Mouse (Mus musculus): ENCODE measurements around the gene Immp2l. TPM values are rescaled to one million over a fixed set of nuclear protein-coding genes. Genes with fewer than 3 reads are reported as not detected.
A peak's percentile ranks its signal among the peaks of the same experiment; 100 is the strongest.

Immp2l gene
- polyA plus RNA-seq, 1 experiment from 2014 or later, result 30.5 TPM

GRCm38 (mm10) chr12:41185509-41185908 is 161.6 kb downstream of the Immp2l start:
- Histone ChIP-seq H3K36me3 (ENCODE audit: control insufficient read depth, insufficient read depth) (no peaks in the 10 kb centered on the region), H3K9ac (ENCODE audit: low read depth, low read length) (no peak overlapping the region), H3K4me2 (replicated peaks; ENCODE audit: low read depth) (no peak overlapping the region), H3K4me3 (ENCODE audit: low read depth, low read length) (no peak overlapping the region), H3K27ac (ENCODE audit: low read depth, low read length) (no peak overlapping the region), H3K9me3 (ENCODE audit: control insufficient read depth) (no peaks in the 10 kb centered on the region), H3K27me3 (replicated peaks; ENCODE audit: control insufficient read depth, insufficient read depth, low read length) (no peaks in the 10 kb centered on the region), H3K4me1 (replicated peaks; ENCODE audit: control insufficient read depth, insufficient read depth, low read length) (no peaks in the 10 kb centered on the region)
- ATAC-seq, result no peak
- WGBS, result 92% methylated on average over 6 of the region's 6 CpGs
- no peak for TF ChIP-seq CTCF (IDR thresholded peaks at IDR 0.05; ENCODE audit: low read depth)

GRCm38 (mm10) chr12:41192829-41193228 is 168.9 kb downstream of the Immp2l start:
- no peaks in the 10 kb centered on the region for H3K36me3 ChIP-seq (ENCODE audit: control insufficient read depth, insufficient read depth)
- H3K4me1 ChIP-seq (replicated peaks; ENCODE audit: control insufficient read depth, insufficient read depth, low read length), result no peaks in the 10 kb centered on the region
- no peaks in the 10 kb centered on the region for H3K9me3 ChIP-seq (ENCODE audit: control insufficient read depth)
- no peak for TF ChIP-seq CTCF (IDR thresholded peaks at IDR 0.05; ENCODE audit: low read depth)
- H3K4me3 ChIP-seq (ENCODE audit: low read depth, low read length), result no peak overlapping the region
- no peak for ATAC-seq
- H3K27ac ChIP-seq (ENCODE audit: low read depth, low read length), result no peak overlapping the region
- H3K9ac ChIP-seq (ENCODE audit: low read depth, low read length), result no peak overlapping the region
- 33% methylated on average over 3 of the region's 3 CpGs for WGBS
- H3K27me3 ChIP-seq (replicated peaks; ENCODE audit: control insufficient read depth, insufficient read depth, low read length), result no peaks in the 10 kb centered on the region
- H3K4me2 ChIP-seq (replicated peaks; ENCODE audit: low read depth), result no peak overlapping the region

GRCm38 (mm10) chr12:41196374-41196773 is 172.5 kb downstream of the Immp2l start:
- Histone ChIP-seq H3K4me1 (replicated peaks; ENCODE audit: control insufficient read depth, insufficient read depth, low read length) (no peaks in the 10 kb centered on the region), H3K4me2 (replicated peaks; ENCODE audit: low read depth) (no peak overlapping the region), H3K9me3 (ENCODE audit: control insufficient read depth) (no peaks in the 10 kb centered on the region), H3K27me3 (replicated peaks; ENCODE audit: control insufficient read depth, insufficient read depth, low read length) (no peaks in the 10 kb centered on the region), H3K36me3 (ENCODE audit: control insufficient read depth, insufficient read depth) (no peaks in the 10 kb centered on the region), H3K9ac (ENCODE audit: low read depth, low read length) (no peak overlapping the region), H3K4me3 (ENCODE audit: low read depth, low read length) (no peak overlapping the region), H3K27ac (ENCODE audit: low read depth, low read length) (no peak overlapping the region)
- 80% methylated on average over 2 of the region's 2 CpGs for WGBS
- no peak for TF ChIP-seq CTCF (IDR thresholded peaks at IDR 0.05; ENCODE audit: low read depth)
- no peak for ATAC-seq

GRCm38 (mm10) chr12:41215186-41215585 is 191.3 kb downstream of the Immp2l start:
- TF ChIP-seq CTCF (IDR thresholded peaks at IDR 0.05; ENCODE audit: low read depth), result no peak
- no peaks in the 10 kb centered on the region for H3K4me1 ChIP-seq (replicated peaks; ENCODE audit: control insufficient read depth, insufficient read depth, low read length)
- H3K9me3 ChIP-seq (ENCODE audit: control insufficient read depth), result no peaks in the 10 kb centered on the region
- 52% methylated on average over 1 of the region's 1 CpGs for WGBS
- no peak overlapping the region for H3K4me2 ChIP-seq (replicated peaks; ENCODE audit: low read depth)
- no peak overlapping the region for H3K27ac ChIP-seq (ENCODE audit: low read depth, low read length)
- H3K9ac ChIP-seq (ENCODE audit: low read depth, low read length), result no peak overlapping the region
- H3K27me3 ChIP-seq (replicated peaks; ENCODE audit: control insufficient read depth, insufficient read depth, low read length), result no peaks in the 10 kb centered on the region
- H3K4me3 ChIP-seq (ENCODE audit: low read depth, low read length), result no peak overlapping the region
- no peaks in the 10 kb centered on the region for H3K36me3 ChIP-seq (ENCODE audit: control insufficient read depth, insufficient read depth)
- ATAC-seq, result no peak

GRCm38 (mm10) chr12:41221893-41222292 is 198.0 kb downstream of the Immp2l start:
- WGBS, result 69% methylated on average over 3 of the region's 3 CpGs
- Histone ChIP-seq H3K9ac (ENCODE audit: low read depth, low read length) (no peak overlapping the region), H3K9me3 (ENCODE audit: control insufficient read depth) (no peaks in the 10 kb centered on the region), H3K27ac (ENCODE audit: low read depth, low read length) (no peak overlapping the region), H3K36me3 (ENCODE audit: control insufficient read depth, insufficient read depth) (no peaks in the 10 kb centered on the region), H3K4me1 (replicated peaks; ENCODE audit: control insufficient read depth, insufficient read depth, low read length) (no peaks in the 10 kb centered on the region), H3K4me3 (ENCODE audit: low read depth, low read length) (no peak overlapping the region), H3K27me3 (replicated peaks; ENCODE audit: control insufficient read depth, insufficient read depth, low read length) (no peaks in the 10 kb centered on the region), H3K4me2 (replicated peaks; ENCODE audit: low read depth) (no peak overlapping the region)
- peak; percentile 48 for TF ChIP-seq CTCF (IDR thresholded peaks at IDR 0.05; ENCODE audit: low read depth)
- ATAC-seq, result no peak

GRCm38 (mm10) chr12:41223686-41224085 is 199.8 kb downstream of the Immp2l start:
- WGBS, result 79% methylated on average over 1 of the region's 1 CpGs
- no peak overlapping the region for H3K4me3 ChIP-seq (ENCODE audit: low read depth, low read length)
- no peaks in the 10 kb centered on the region for H3K36me3 ChIP-seq (ENCODE audit: control insufficient read depth, insufficient read depth)
- no peaks in the 10 kb centered on the region for H3K9me3 ChIP-seq (ENCODE audit: control insufficient read depth)
- no peak overlapping the region for H3K9ac ChIP-seq (ENCODE audit: low read depth, low read length)
- H3K27me3 ChIP-seq (replicated peaks; ENCODE audit: control insufficient read depth, insufficient read depth, low read length), result no peaks in the 10 kb centered on the region
- TF ChIP-seq CTCF (IDR thresholded peaks at IDR 0.05; ENCODE audit: low read depth), result no peak
- no peak overlapping the region for H3K4me2 ChIP-seq (replicated peaks; ENCODE audit: low read depth)
- no peaks in the 10 kb centered on the region for H3K4me1 ChIP-seq (replicated peaks; ENCODE audit: control insufficient read depth, insufficient read depth, low read length)
- H3K27ac ChIP-seq (ENCODE audit: low read depth, low read length), result no peak overlapping the region
- no peak for ATAC-seq

GRCm38 (mm10) chr12:41224538-41224937 is 200.6 kb downstream of the Immp2l start:
- no peak overlapping the region for H3K9ac ChIP-seq (ENCODE audit: low read depth, low read length)
- ATAC-seq, result no peak
- H3K4me3 ChIP-seq (ENCODE audit: low read depth, low read length), result no peak overlapping the region
- no peak overlapping the region for H3K4me2 ChIP-seq (replicated peaks; ENCODE audit: low read depth)
- no peaks in the 10 kb centered on the region for H3K9me3 ChIP-seq (ENCODE audit: control insufficient read depth)
- H3K36me3 ChIP-seq (ENCODE audit: control insufficient read depth, insufficient read depth), result no peaks in the 10 kb centered on the region
- no peak for TF ChIP-seq CTCF (IDR thresholded peaks at IDR 0.05; ENCODE audit: low read depth)
- no peak overlapping the region for H3K27ac ChIP-seq (ENCODE audit: low read depth, low read length)
- no peaks in the 10 kb centered on the region for H3K27me3 ChIP-seq (replicated peaks; ENCODE audit: control insufficient read depth, insufficient read depth, low read length)
- H3K4me1 ChIP-seq (replicated peaks; ENCODE audit: control insufficient read depth, insufficient read depth, low read length), result no peaks in the 10 kb centered on the region
- WGBS, result 82% methylated on average over 4 of the region's 4 CpGs

All from intestine, postnatal 0 days (tissue).